Mouse (Mus musculus) forebrain, embryonic 13.5 days (tissue): ENCODE results near the gene Slc11a2. TPM values are rescaled to one million over a fixed set of nuclear protein-coding genes. Genes with fewer than 3 reads are reported as not detected.

Source experiments
- polyA plus RNA-seq: library from polyadenylated mRNA; unstranded; fragments of >200 nt; fragmentation: Nextera tagmentation; extraction: Ambion mirVana; gene quantifications from 2 replicates; pipeline ENCODE4 v1.2.1, GENCODE M21; 2015

Gene Slc11a2
- polyA plus RNA-seq, 1 experiment from 2014 or later: 21.3 TPM

Other genes with a start within 250 kb of the Slc11a2 start
- gene Atf1, start 197.3 kb downstream of the Slc11a2 start, polyA plus RNA-seq: 25.8 and 27.8 TPM in 2 replicates
- not detected in 2 replicates for gene Tmprss12, start 144.2 kb downstream of the Slc11a2 start, polyA plus RNA-seq
- gene Mettl7a1, start 120.9 kb downstream of the Slc11a2 start, polyA plus RNA-seq: 3.2 and 4.6 TPM in 2 replicates
- not detected in 2 replicates for gene Mettl7a3, start 90.1 kb downstream of the Slc11a2 start, polyA plus RNA-seq
- gene Methig1, start 71.9 kb downstream of the Slc11a2 start, polyA plus RNA-seq: not detected in 2 replicates
- gene Mettl7a2, start 71.9 kb downstream of the Slc11a2 start, polyA plus RNA-seq: not detected in 2 replicates
- not detected in 2 replicates for gene Higd1c, start 60.5 kb downstream of the Slc11a2 start, polyA plus RNA-seq
- 0.06 TPM in 1 of 2 replicates, not detected in the other for gene Gm5475, start 2.9 kb downstream of the Slc11a2 start, polyA plus RNA-seq
- gene Letmd1, start 44.0 kb upstream of the Slc11a2 start, polyA plus RNA-seq: 44.7 and 50.3 TPM in 2 replicates
- gene Csrnp2, start 70.4 kb upstream of the Slc11a2 start, polyA plus RNA-seq: 34.7 and 39.2 TPM in 2 replicates
- 35.2 and 38.3 TPM in 2 replicates for gene Tfcp2, start 126.9 kb upstream of the Slc11a2 start, polyA plus RNA-seq
- gene Pou6f1, start 174.9 kb upstream of the Slc11a2 start, polyA plus RNA-seq: 36.4 and 37.5 TPM in 2 replicates
- 190 and 192 TPM in 2 replicates for gene Dazap2, start 190.3 kb upstream of the Slc11a2 start, polyA plus RNA-seq
- gene Smagp, start 211.9 kb upstream of the Slc11a2 start, polyA plus RNA-seq: 1.7 and 2.1 TPM in 2 replicates
- gene Bin2, start 244.5 kb upstream of the Slc11a2 start, polyA plus RNA-seq: 1.3 and 1.7 TPM in 2 replicates